35 mouse cellular contexts compared by ENCODE assay signal in genomic region chr4:48582941-48583340, GRCm38 (mm10). TPM values are rescaled to one million over a fixed set of nuclear protein-coding genes. Genes with fewer than 3 reads are reported as not detected.
DNase-seq lines count a peak whose midpoint lies in the region; ATAC-seq and TF ChIP-seq lines count a peak whose summit lies in the region.
"Had no signal": no experiment of that assay in that cellular context is flagged by ENCODE, and none has a peak within 500 bp of the region (broad histone marks: within the 10 kb centered on the region; RNA-seq: fewer than 3 reads in every experiment).

No protein-coding gene starts in this region.

- no peak overlapping the region for H3K4me2 ChIP-seq in hindbrain, postnatal 0 days (ENCODE audit: low read depth, low read length)
- H3K4me2 ChIP-seq in midbrain, embryonic 14.5 days (ENCODE audit: low read length), result no peak overlapping the region
- H3K4me2 ChIP-seq in midbrain, postnatal 0 days (ENCODE audit: low read depth, low read length, poor library complexity, severe bottlenecking), result no peak overlapping the region
- H3K4me2 ChIP-seq: embryonic facial prominence, embryonic 15.5 days; forebrain, embryonic 15.5 days; heart, embryonic 12.5 days; limb, embryonic 15.5 days; liver, embryonic 13.5 days had no signal

- peaks cover 37% of the 10 kb centered on the region for H3K4me1 ChIP-seq in hindbrain, embryonic 10.5 days (replicated peaks)
- H3K4me1 ChIP-seq in hindbrain, postnatal 0 days (ENCODE audit: insufficient read depth, low read length), result no peaks in the 10 kb centered on the region
- peaks cover 13% of the 10 kb centered on the region for H3K4me1 ChIP-seq in midbrain, embryonic 14.5 days (ENCODE audit: control insufficient read depth, insufficient read depth, low read length)
- H3K4me1 ChIP-seq in midbrain, postnatal 0 days (ENCODE audit: insufficient read depth, low read length), result peaks cover 2% of the 10 kb centered on the region; the same call in 1 of the 2 replicates

- 37% methylated on average over 2 of the region's 2 CpGs for WGBS in hindbrain, embryonic 10.5 days
- WGBS in hindbrain, postnatal 0 days, result 44% methylated on average over 2 of the region's 2 CpGs
- 21% methylated on average over 2 of the region's 2 CpGs for WGBS in midbrain, embryonic 14.5 days
- 47% methylated on average over 2 of the region's 2 CpGs for WGBS in midbrain, postnatal 0 days

- H3K9ac ChIP-seq in hindbrain, postnatal 0 days (replicated peaks; ENCODE audit: low read length), result no peak overlapping the region
- H3K9ac ChIP-seq in midbrain, embryonic 14.5 days (replicated peaks; ENCODE audit: low read length), result no peak overlapping the region
- H3K9ac ChIP-seq in midbrain, postnatal 0 days (replicated peaks; ENCODE audit: low read length, poor library complexity, severe bottlenecking), result no peak overlapping the region
- H3K9ac ChIP-seq: embryonic facial prominence, embryonic 15.5 days; forebrain, embryonic 15.5 days; heart, embryonic 12.5 days; limb, embryonic 15.5 days; liver, embryonic 13.5 days had no signal

- H3K27me3 ChIP-seq in hindbrain, embryonic 10.5 days (ENCODE audit: insufficient read depth, poor library complexity, severe bottlenecking), result no peaks in the 10 kb centered on the region
- H3K27me3 ChIP-seq in hindbrain, postnatal 0 days (ENCODE audit: insufficient read depth, low read length), result no peaks in the 10 kb centered on the region
- no peaks in the 10 kb centered on the region for H3K27me3 ChIP-seq in midbrain, embryonic 14.5 days (ENCODE audit: control insufficient read depth, insufficient read depth, low read length)
- no peaks in the 10 kb centered on the region for H3K27me3 ChIP-seq in midbrain, postnatal 0 days (ENCODE audit: insufficient read depth, low read length)
- H3K27me3 ChIP-seq: embryonic facial prominence, embryonic 15.5 days; forebrain, embryonic 15.5 days; heart, embryonic 12.5 days; limb, embryonic 15.5 days had no signal

- peaks cover 6% of the 10 kb centered on the region; the same call in 1 of the 2 replicates for H3K36me3 ChIP-seq in hindbrain, embryonic 10.5 days
- no peaks in the 10 kb centered on the region for H3K36me3 ChIP-seq in hindbrain, postnatal 0 days (ENCODE audit: insufficient read depth, low read length)
- H3K36me3 ChIP-seq in midbrain, embryonic 14.5 days (ENCODE audit: control insufficient read depth, insufficient read depth, low read length), result no peaks in the 10 kb centered on the region
- H3K36me3 ChIP-seq in midbrain, postnatal 0 days (ENCODE audit: insufficient read depth, low read length), result no peaks in the 10 kb centered on the region
- H3K36me3 ChIP-seq: embryonic facial prominence, embryonic 15.5 days; forebrain, embryonic 15.5 days; limb, embryonic 15.5 days; liver, embryonic 13.5 days had no signal

- TF ChIP-seq CTCF in hindbrain, postnatal 0 days (IDR thresholded peaks at IDR 0.05; ENCODE audit: low read depth), result no peak
- TF ChIP-seq CTCF in midbrain, postnatal 0 days (IDR thresholded peaks at IDR 0.05), result no peak

- ATAC-seq in hindbrain, postnatal 0 days, result no peak
- no peak for ATAC-seq in midbrain, embryonic 14.5 days (ENCODE audit: low FRiP score, low TSS enrichment)
- ATAC-seq in midbrain, postnatal 0 days (ENCODE audit: low FRiP score), result no peak
- ATAC-seq: CD4-positive, CD25-positive, alpha-beta regulatory T cell, adult 4 months; forebrain, embryonic 15.5 days; intestine, embryonic 16.5 days; lung, postnatal 0 days had no signal

- no peak overlapping the region for H3K4me3 ChIP-seq in hindbrain, embryonic 10.5 days
- H3K4me3 ChIP-seq in hindbrain, postnatal 0 days (ENCODE audit: low read length), result no peak overlapping the region
- no peak overlapping the region for H3K4me3 ChIP-seq in midbrain, embryonic 14.5 days (replicated peaks; ENCODE audit: low read depth, low read length)
- H3K4me3 ChIP-seq in midbrain, postnatal 0 days (ENCODE audit: low read depth, low read length), result no peak overlapping the region
- H3K4me3 ChIP-seq: embryonic facial prominence, embryonic 10.5 days; embryonic facial prominence, embryonic 15.5 days; forebrain, embryonic 15.5 days; gastrocnemius, adult 2 months; heart, adult 2 months; heart, embryonic 12.5 days; limb, embryonic 10.5 days; limb, embryonic 15.5 days; liver, embryonic 13.5 days; megakaryocyte, embryonic 14.5 days had no signal

- no peak overlapping the region for H3K27ac ChIP-seq in hindbrain, embryonic 10.5 days
- H3K27ac ChIP-seq in hindbrain, postnatal 0 days, result no peak overlapping the region
- 0 out of 2 replicates have a peak overlapping the region, but pooled peaks have one; percentile 2 for H3K27ac ChIP-seq in midbrain, embryonic 14.5 days (replicated peaks; ENCODE audit: low read depth, low read length)
- no peak overlapping the region for H3K27ac ChIP-seq in midbrain, postnatal 0 days (ENCODE audit: low read depth, low read length)
- H3K27ac ChIP-seq: embryonic facial prominence, embryonic 10.5 days; embryonic facial prominence, embryonic 15.5 days; forebrain, embryonic 15.5 days; gastrocnemius, adult 2 months; heart, adult 2 months; kidney, postnatal 0 days; limb, embryonic 10.5 days; limb, embryonic 15.5 days; liver, embryonic 13.5 days had no signal

- H3K9me3 ChIP-seq in hindbrain, embryonic 10.5 days, result no peaks in the 10 kb centered on the region
- no peaks in the 10 kb centered on the region for H3K9me3 ChIP-seq in hindbrain, postnatal 0 days (ENCODE audit: low read length)
- no peaks in the 10 kb centered on the region for H3K9me3 ChIP-seq in midbrain, embryonic 14.5 days (ENCODE audit: control insufficient read depth, low read length)
- no peaks in the 10 kb centered on the region for H3K9me3 ChIP-seq in midbrain, postnatal 0 days (ENCODE audit: low read length)
- H3K9me3 ChIP-seq: embryonic facial prominence, embryonic 10.5 days; embryonic facial prominence, embryonic 15.5 days; forebrain, embryonic 15.5 days; heart, embryonic 12.5 days; limb, embryonic 10.5 days; limb, embryonic 15.5 days; liver, embryonic 13.5 days had no signal

- DNase-seq in hindbrain, embryonic 10.5 days (ENCODE audit: low spot score), result peak; percentile 17
- DNase-seq in hindbrain, postnatal 0 days (ENCODE audit: low spot score), result no peak
- peak; percentile 41 for DNase-seq in midbrain, embryonic 14.5 days
- no peak for DNase-seq in midbrain, postnatal 0 days (ENCODE audit: low spot score)
- DNase-seq in ZHBTc4 (ENCODE audit: low read depth, low spot score), result peak; percentile 55
- DNase-seq in embryo, embryonic 9.5 days (ENCODE audit: extremely low spot score), result peak; percentile 17
- DNase-seq in adrenal gland, adult 8-10 months, result no peak
- no peak for DNase-seq in thymus, postnatal 0 days (ENCODE audit: low spot score)
- DNase-seq: adrenal gland, postnatal 10 days; cerebellum, adult 11 months; cerebellum, adult 9-10 months; cerebellum, postnatal 36 days; gastrocnemius, adult 2 months; gastrocnemius, postnatal 36 days; heart, adult 2 months; kidney, adult 8-10 months; layer of hippocampus, postnatal 36 days; liver, embryonic 13.5 days; lung, adult 18-20 months; lung, postnatal 4 days; right cerebral cortex, postnatal 14 days; spleen, adult 18-20 months; thymus, adult 2 months; thymus, postnatal 4 days had no signal

RNA-seq across cellular contexts. Expression of gene Tmeff1, which starts 2.0 kb away (rescaled TPM):
- 118 and 175 TPM in 2 replicates for polyA plus RNA-seq in hindbrain, embryonic 10.5 days (2016; fragmentation: Nextera tagmentation; extraction: Ambion mirVana)
- total RNA-seq in hindbrain, postnatal 0 days (2014; rRNA removed), result 193 and 228 TPM in 2 replicates
- 181 and 195 TPM in 2 replicates for polyA plus RNA-seq in hindbrain, postnatal 0 days (2015; fragmentation: Nextera tagmentation; extraction: Ambion mirVana)
- 321 and 359 TPM in 2 replicates for polyA plus RNA-seq in midbrain, embryonic 14.5 days (2014; fragmentation: Nextera tagmentation; extraction: Ambion mirVana)
- 320 and 385 TPM in 2 replicates for total RNA-seq in midbrain, postnatal 0 days (2014; rRNA removed)
- 217 and 228 TPM in 2 replicates for polyA plus RNA-seq in midbrain, postnatal 0 days (2015; fragmentation: Nextera tagmentation; extraction: Ambion mirVana)
- 10 to 100 TPM in 1 of 4 experiments, 1 to 10 TPM in 3; 5.1 to 11.5 (median 7.9) TPM for total RNA-seq in adrenal gland, adult 8-10 months (2022)
- 4.0 and 4.5 TPM in 2 replicates for polyA plus RNA-seq in thymus, postnatal 0 days (2015; fragmentation: Nextera tagmentation; extraction: Ambion mirVana)

RNA-seq across cellular contexts. Expression of gene Msantd3, which starts 43.2 kb away (rescaled TPM):
- polyA plus RNA-seq in hindbrain, embryonic 10.5 days (2016; fragmentation: Nextera tagmentation; extraction: Ambion mirVana), result 59.6 and 63.2 TPM in 2 replicates
- 25.1 and 28.1 TPM in 2 replicates for total RNA-seq in hindbrain, postnatal 0 days (2014; rRNA removed)
- polyA plus RNA-seq in hindbrain, postnatal 0 days (2015; fragmentation: Nextera tagmentation; extraction: Ambion mirVana), result 27.3 and 30.4 TPM in 2 replicates
- 36.2 and 38.1 TPM in 2 replicates for polyA plus RNA-seq in midbrain, embryonic 14.5 days (2014; fragmentation: Nextera tagmentation; extraction: Ambion mirVana)
- 30.3 and 36.4 TPM in 2 replicates for total RNA-seq in midbrain, postnatal 0 days (2014; rRNA removed)
- 26.0 and 27.0 TPM in 2 replicates for polyA plus RNA-seq in midbrain, postnatal 0 days (2015; fragmentation: Nextera tagmentation; extraction: Ambion mirVana)
- 10 to 100 TPM; 13.6 to 22.3 (median 19.3) TPM for total RNA-seq in adrenal gland, adult 8-10 months (2022)
- polyA plus RNA-seq in thymus, postnatal 0 days (2015; fragmentation: Nextera tagmentation; extraction: Ambion mirVana), result 3.6 and 4.8 TPM in 2 replicates
- polyA plus RNA-seq: CD4-positive, CD25-positive, alpha-beta regulatory T cell, adult 4 months had no signal

Comparison
In these comparisons a context has a peak if more than half of its experiments do, and no peak if none do; other contexts are left out.
1. DNase-seq: peak in hindbrain, embryonic 10.5 days (single experiment), midbrain, embryonic 14.5 days (single experiment), ZHBTc4 (single experiment) and embryo, embryonic 9.5 days (single experiment); none in hindbrain, postnatal 0 days (single experiment), midbrain, postnatal 0 days (single experiment), adrenal gland, adult 8-10 months (single experiment) and thymus, postnatal 0 days (single experiment).
2. RNA of gene Tmeff1, which starts 2.0 kb away (polyA plus RNA-seq): 321 to 359 TPM in midbrain, embryonic 14.5 days, 217 to 228 TPM in midbrain, postnatal 0 days, 181 to 195 TPM in hindbrain, postnatal 0 days and 118 to 175 TPM in hindbrain, embryonic 10.5 days; 4.0 to 4.5 TPM in thymus, postnatal 0 days; every median in the first group is over 10 times any median in the second.